Mouse (Mus musculus) midbrain, embryonic 16.5 days (tissue): ENCODE data around the gene Setd3. TPM values are rescaled to one million over a fixed set of nuclear protein-coding genes. Genes with fewer than 3 reads are reported as not detected.

ENCODE experiments used
- ATAC-seq: fragments of 200-750 bp; cut with Nextera tagmentation; 2 replicates; pipeline ENCODE4 v1.8.0; 2017; ENCODE audit warnings: moderate TSS enrichment
- H3K27ac ChIP-seq: fragments of 300-500 bp; sonication (generic); 2 replicates; pipeline ENCODE4 v1.5.1; 2014; ENCODE audit warnings: mild to moderate bottlenecking, low read length, mixed read lengths
- H3K27me3 ChIP-seq: fragments of 300-500 bp; sonication (generic); 2 replicates; pipeline ENCODE4 v1.6.1; 2014; ENCODE audit warnings: low read depth, low read length, mixed read lengths; ENCODE audit not compliant: control insufficient read depth, insufficient read depth
- H3K36me3 ChIP-seq: fragments of 300-500 bp; sonication (generic); 2 replicates; pipeline ENCODE4 v1.6.1; 2014; ENCODE audit warnings: mild to moderate bottlenecking, low read length, moderate library complexity, mixed read lengths; ENCODE audit not compliant: control insufficient read depth, insufficient read depth
- H3K4me1 ChIP-seq: fragments of 300-500 bp; sonication (generic); 2 replicates; pipeline ENCODE4 v1.6.1; 2014; ENCODE audit warnings: mild to moderate bottlenecking, low read length, mixed read lengths; ENCODE audit not compliant: control insufficient read depth, insufficient read depth
- H3K4me2 ChIP-seq: fragments of 300-500 bp; sonication (generic); 2 replicates; pipeline ENCODE4 v1.6.1; 2014; ENCODE audit warnings: mild to moderate bottlenecking, low read length, mixed read lengths
- H3K4me3 ChIP-seq: fragments of 300-500 bp; sonication (generic); 2 replicates; pipeline ENCODE4 v1.5.1; 2014; ENCODE audit warnings: low read depth, mild to moderate bottlenecking, low read length, moderate library complexity, mixed read lengths
- H3K9ac ChIP-seq: fragments of 300-500 bp; sonication (generic); 2 replicates; pipeline ENCODE4 v1.6.1; 2014; ENCODE audit warnings: low read depth, low read length, mixed read lengths
- H3K9me3 ChIP-seq: fragments of 300-500 bp; sonication (generic); replicated peaks from 2 replicates; pipeline ENCODE4 v1.6.1; 2014; ENCODE audit warnings: mild to moderate bottlenecking, low read length, mixed read lengths; ENCODE audit not compliant: control insufficient read depth, poor library complexity, severe bottlenecking
- WGBS: fragments of 180-500 bp; shearing (Covaris S2); extraction: QIAGEN DNeasy Blood & Tissue Kit; methylation state at CpG from one replicate; pipeline ENCODE4 v1.1.7; 2014; 5-methylcytosine and 5-hydroxymethylcytosine counted together
- polyA plus RNA-seq: library from polyadenylated mRNA; unstranded; fragments of >200 nt; fragmentation: Nextera tagmentation; extraction: Ambion mirVana; gene quantifications from 2 replicates; pipeline ENCODE4 v1.2.1, GENCODE M21; 2015

Gene Setd3
- polyA plus RNA-seq, result 95.5 and 97.2 TPM in 2 replicates

DNA sequence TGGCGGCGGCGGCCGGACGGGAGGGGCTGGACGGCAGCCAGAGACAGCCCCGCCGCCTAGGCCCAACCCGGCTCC is at the start of gene Setd3:
Gene Setd3 (minus strand): TSS at position 69 of the 75 bp plus-strand sequence.
- no peak for ATAC-seq
- Histone ChIP-seq H3K4me2 (peak within 1 kb of the TSS; percentile 95), H3K4me1 (peaks cover 25% of the 10 kb centered on the region), H3K9me3 (no peaks in the 10 kb centered on the region), H3K9ac (peak within 1 kb of the TSS; percentile 89), H3K27me3 (no peaks in the 10 kb centered on the region), H3K27ac (peak within 1 kb of the TSS; percentile 82), H3K36me3 (0 out of 2 replicates have a peak, but pooled peaks cover 3% of the 10 kb centered on the region), H3K4me3 (peak within 1 kb of the TSS; percentile 97)
- WGBS, result 3% methylated on average over 5 of the region's 9 CpGs

DNA sequence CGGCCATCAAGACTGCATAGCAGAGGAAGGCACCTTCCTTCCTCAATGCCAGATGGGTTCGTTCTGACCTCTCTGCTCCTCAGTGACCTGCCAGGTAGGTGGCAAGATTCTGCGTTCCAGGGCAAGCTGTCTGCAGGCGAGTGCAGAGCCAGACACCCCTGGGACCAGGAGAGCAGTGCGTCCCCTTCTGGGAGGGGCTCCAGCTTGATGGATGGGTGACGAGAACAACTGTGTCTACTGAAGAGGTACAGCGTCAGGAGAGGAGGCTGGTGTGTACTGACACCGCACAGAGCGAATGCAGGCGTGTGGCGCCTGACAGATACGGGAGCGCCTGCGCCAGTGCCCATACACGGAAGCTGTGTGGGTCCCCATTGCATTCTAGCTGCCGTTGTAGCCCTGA is 48.4 kb upstream of the Setd3 start:
- no peak overlapping the region for H3K4me2 ChIP-seq
- peaks cover 23% of the 10 kb centered on the region for H3K4me1 ChIP-seq
- no peak overlapping the region for H3K9ac ChIP-seq
- ATAC-seq, result no peak
- H3K9me3 ChIP-seq, result no peaks in the 10 kb centered on the region
- H3K36me3 ChIP-seq, result no peaks in the 10 kb centered on the region
- WGBS, result 88% methylated on average over 16 of the region's 16 CpGs
- H3K27ac ChIP-seq, result no peak overlapping the region
- H3K27me3 ChIP-seq, result no peaks in the 10 kb centered on the region
- no peak overlapping the region for H3K4me3 ChIP-seq

DNA sequence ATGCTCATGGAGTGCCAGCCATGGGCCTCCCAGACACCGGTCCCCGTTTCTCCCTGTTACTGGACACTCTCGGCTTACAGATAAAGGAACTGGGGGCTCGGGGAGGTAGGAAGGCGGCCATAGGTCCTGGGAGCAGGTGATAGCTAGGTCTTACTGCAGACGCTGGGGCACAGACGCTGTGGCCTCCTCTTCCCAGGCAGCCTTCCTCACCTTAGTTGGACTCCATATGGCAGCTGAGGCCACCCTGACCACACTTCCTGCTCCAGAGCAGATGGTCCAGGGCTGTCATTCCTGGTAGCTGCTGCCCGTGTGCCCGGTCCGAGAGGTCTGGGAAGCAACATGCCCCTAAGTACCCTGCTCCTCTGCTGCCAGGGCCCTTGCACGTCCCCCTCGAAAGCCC is 47.8 kb upstream of the Setd3 start:
- Histone ChIP-seq H3K4me3 (no peak overlapping the region), H3K9me3 (no peaks in the 10 kb centered on the region), H3K9ac (no peak overlapping the region), H3K27me3 (no peaks in the 10 kb centered on the region), H3K4me2 (no peak overlapping the region), H3K36me3 (no peaks in the 10 kb centered on the region), H3K27ac (no peak overlapping the region), H3K4me1 (peaks cover 21% of the 10 kb centered on the region)
- 89% methylated on average over 12 of the region's 12 CpGs for WGBS
- no peak for ATAC-seq

DNA sequence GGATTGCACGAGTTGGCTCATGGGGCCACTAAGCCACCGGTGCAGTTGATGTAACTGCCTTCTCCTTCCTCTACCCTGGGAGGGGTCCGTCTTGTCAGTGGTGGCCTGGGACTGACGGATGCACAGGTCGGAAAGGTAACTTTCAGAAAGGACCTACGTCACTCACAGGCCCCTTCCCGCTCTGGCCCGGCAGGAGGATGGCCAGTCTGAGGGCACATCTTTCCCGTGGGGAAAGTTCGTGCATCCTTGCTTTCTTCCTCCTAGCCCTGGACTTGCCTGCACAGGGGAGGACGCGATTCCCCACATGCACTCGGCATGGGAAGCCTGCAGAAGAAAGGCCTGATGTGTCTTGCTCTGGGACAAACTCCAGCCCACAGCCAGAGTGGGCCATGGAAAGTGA is 47.1 kb upstream of the Setd3 start:
- Histone ChIP-seq H3K27ac (no peak overlapping the region), H3K4me2 (no peak overlapping the region), H3K9ac (0 out of 2 replicates have a peak overlapping the region, but pooled peaks have one; percentile 10), H3K4me1 (peaks cover 18% of the 10 kb centered on the region), H3K27me3 (no peaks in the 10 kb centered on the region), H3K4me3 (no peak overlapping the region), H3K9me3 (no peaks in the 10 kb centered on the region), H3K36me3 (no peaks in the 10 kb centered on the region)
- no peak for ATAC-seq
- WGBS, result 77% methylated on average over 13 of the region's 13 CpGs

DNA sequence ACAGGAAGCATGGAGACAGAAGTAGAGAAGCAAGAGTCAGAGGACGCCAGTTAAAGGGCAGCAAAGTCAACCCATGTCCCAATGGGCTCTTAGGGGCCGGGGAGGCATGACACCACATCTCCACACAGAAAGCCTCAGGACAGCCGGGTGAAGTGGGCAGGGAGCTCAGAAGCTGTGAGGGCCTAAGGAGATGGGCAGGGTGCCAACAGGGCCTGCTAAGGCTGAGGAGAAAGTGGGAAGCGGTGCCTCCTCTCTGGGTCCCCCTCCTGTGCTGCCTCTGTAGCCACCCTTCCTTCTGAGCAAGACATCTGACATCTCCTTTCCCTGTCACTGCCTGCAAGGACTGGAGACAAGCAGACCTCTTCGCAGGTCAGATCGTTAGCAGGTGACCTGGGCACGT is 46.7 kb upstream of the Setd3 start:
- ATAC-seq, result no peak
- WGBS, result 63% methylated on average over 7 of the region's 7 CpGs

DNA sequence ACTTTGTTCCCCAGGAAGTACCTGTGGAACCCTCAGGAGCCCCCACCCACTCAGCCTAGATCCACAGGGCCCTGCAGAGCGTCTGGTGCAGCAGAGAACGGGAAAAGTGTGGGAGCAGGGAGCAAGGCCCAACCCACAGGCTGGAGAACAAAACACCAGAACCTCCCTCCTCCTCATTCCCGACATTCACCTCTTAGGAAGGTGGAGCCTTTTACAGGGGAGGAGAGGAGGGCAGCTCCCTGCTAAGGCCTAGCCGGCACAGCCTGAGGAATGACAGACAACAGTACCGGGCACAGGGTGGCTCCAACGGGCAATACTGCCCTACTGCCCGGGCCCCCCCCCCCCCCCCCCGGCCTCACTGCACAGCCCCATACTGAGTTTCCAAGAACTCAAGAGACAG is 44.2 kb upstream of the Setd3 start:
- ATAC-seq, result no peak
- 48% methylated on average over 7 of the region's 8 CpGs for WGBS
- Histone ChIP-seq H3K9ac (no peak overlapping the region), H3K36me3 (no peaks in the 10 kb centered on the region), H3K27ac (no peak overlapping the region), H3K4me1 (peaks cover 42% of the 10 kb centered on the region), H3K4me2 (no peak overlapping the region), H3K27me3 (no peaks in the 10 kb centered on the region), H3K9me3 (no peaks in the 10 kb centered on the region), H3K4me3 (no peak overlapping the region)

More for the DNA sequence above, 46.7 kb upstream of the Setd3 start:
- H3K4me3 ChIP-seq, result no peak overlapping the region
- H3K27me3 ChIP-seq, result no peaks in the 10 kb centered on the region
- H3K4me1 ChIP-seq, result peaks cover 19% of the 10 kb centered on the region
- H3K27ac ChIP-seq, result no peak overlapping the region
- H3K4me2 ChIP-seq, result no peak overlapping the region
- H3K9me3 ChIP-seq, result no peaks in the 10 kb centered on the region
- no peaks in the 10 kb centered on the region for H3K36me3 ChIP-seq
- H3K9ac ChIP-seq, result no peak overlapping the region

DNA sequence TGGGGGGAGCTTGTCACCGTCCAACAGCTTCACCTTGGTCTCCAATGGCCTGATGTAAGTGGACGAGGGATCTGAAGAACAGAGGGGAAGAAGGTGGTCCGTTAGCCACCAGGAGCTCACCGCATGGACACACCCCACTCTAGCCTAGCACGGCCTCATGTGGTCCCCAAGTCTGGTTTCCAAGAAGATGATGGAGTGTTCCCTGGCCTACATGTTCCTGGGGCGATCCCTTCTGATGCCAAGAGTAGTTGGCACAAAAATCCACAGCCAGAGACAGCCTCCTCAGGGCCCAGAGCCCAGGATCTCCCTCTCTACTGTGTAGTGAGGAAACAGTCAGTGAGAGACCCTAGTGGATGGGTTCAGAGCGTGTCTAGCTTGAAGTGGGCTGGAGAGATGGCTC is 42.6 kb upstream of the Setd3 start:
- no peaks in the 10 kb centered on the region for H3K36me3 ChIP-seq
- no peak overlapping the region for H3K4me2 ChIP-seq
- 84% methylated on average over 7 of the region's 7 CpGs for WGBS
- ATAC-seq, result no peak
- H3K4me3 ChIP-seq, result no peak overlapping the region
- peaks cover 50% of the 10 kb centered on the region for H3K4me1 ChIP-seq
- H3K27ac ChIP-seq, result no peak overlapping the region
- H3K9ac ChIP-seq, result no peak overlapping the region
- H3K9me3 ChIP-seq, result no peaks in the 10 kb centered on the region
- no peaks in the 10 kb centered on the region for H3K27me3 ChIP-seq

DNA sequence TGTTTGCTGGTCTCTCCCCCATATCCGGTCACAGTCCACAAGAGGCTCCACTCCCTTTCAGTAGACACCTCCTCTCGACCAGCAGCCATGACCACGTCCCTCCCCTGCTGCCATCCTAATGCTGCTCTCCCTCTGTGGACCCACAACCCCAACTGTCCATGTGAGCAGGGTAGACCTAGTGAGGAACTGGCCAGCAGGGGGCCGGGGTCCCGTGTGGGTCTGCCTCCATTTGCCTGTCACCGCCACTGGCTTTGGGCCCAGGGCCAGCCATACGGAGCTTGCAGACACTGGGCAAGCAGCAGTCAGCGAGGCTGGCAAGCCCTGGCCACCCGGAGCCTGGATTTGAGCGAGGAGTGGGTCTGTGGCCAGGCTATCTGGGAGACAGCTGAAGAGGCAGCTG is 42.1 kb upstream of the Setd3 start:
- no peak overlapping the region for H3K27ac ChIP-seq
- peaks cover 54% of the 10 kb centered on the region for H3K4me1 ChIP-seq
- ATAC-seq, result peak; percentile 23; the same call in 1 of the 2 replicates
- 56% methylated on average over 10 of the region's 10 CpGs for WGBS
- H3K27me3 ChIP-seq, result no peaks in the 10 kb centered on the region
- no peak overlapping the region for H3K4me2 ChIP-seq
- H3K36me3 ChIP-seq, result no peaks in the 10 kb centered on the region
- no peaks in the 10 kb centered on the region for H3K9me3 ChIP-seq
- H3K4me3 ChIP-seq, result no peak overlapping the region
- H3K9ac ChIP-seq, result 0 out of 2 replicates have a peak overlapping the region, but pooled peaks have one; percentile 20

DNA sequence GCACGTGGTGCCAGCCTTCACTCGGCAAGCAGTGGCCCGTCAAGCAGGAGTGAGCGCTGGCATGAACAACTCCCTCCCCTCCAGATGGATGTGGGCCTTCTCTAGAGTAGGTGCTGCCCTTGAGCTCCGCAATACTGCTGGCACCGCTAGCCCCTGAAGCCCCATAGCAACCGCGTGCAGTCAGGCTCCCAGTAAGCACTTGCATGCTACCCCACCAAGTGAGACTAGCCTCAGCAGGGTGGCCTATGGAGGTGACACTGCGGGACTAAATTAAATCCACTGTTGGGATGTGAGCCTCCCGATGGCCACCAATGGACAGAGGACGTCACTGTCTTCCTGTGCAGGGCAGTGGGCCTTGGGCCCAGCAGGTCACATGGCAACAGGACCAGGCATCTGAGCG is 41.5 kb upstream of the Setd3 start:
- WGBS, result 47% methylated on average over 12 of the region's 12 CpGs
- 0 out of 2 replicates have a peak overlapping the region, but pooled peaks have one; percentile 11 for H3K27ac ChIP-seq

More for the DNA sequence above, 41.5 kb upstream of the Setd3 start:
- peaks cover 56% of the 10 kb centered on the region for H3K4me1 ChIP-seq
- H3K4me2 ChIP-seq, result no peak overlapping the region
- H3K36me3 ChIP-seq, result no peaks in the 10 kb centered on the region
- peak; percentile 20; the same call in 1 of the 2 replicates for ATAC-seq
- H3K9ac ChIP-seq, result peak overlapping the region; percentile 20; the same call in 1 of the 2 replicates
- H3K27me3 ChIP-seq, result no peaks in the 10 kb centered on the region
- H3K9me3 ChIP-seq, result no peaks in the 10 kb centered on the region
- no peak overlapping the region for H3K4me3 ChIP-seq
